Mouse (Mus musculus): Measurements from ENCODE around the gene Fut11. TPM values are rescaled to one million over a fixed set of nuclear protein-coding genes. Genes with fewer than 3 reads are reported as not detected.

Fut11 gene
- polyA plus RNA-seq, 1 experiment: 24.7 TPM

GRCm38 (mm10) chr14:20681742-20682141, 13.0 kb upstream of the Fut11 start:
- no peak for DNase-seq (ENCODE audit: low read depth)
- TF ChIP-seq CTCF (IDR thresholded peaks at IDR 0.05; ENCODE audit: borderline replicate concordance, extremely low read depth, insufficient read depth, insufficient read length): no peak
- no peak for TF ChIP-seq POLR2A (IDR thresholded peaks at IDR 0.05; ENCODE audit: borderline replicate concordance, extremely low read depth, insufficient read depth, insufficient read length, poor library complexity, severe bottlenecking)

DNA sequence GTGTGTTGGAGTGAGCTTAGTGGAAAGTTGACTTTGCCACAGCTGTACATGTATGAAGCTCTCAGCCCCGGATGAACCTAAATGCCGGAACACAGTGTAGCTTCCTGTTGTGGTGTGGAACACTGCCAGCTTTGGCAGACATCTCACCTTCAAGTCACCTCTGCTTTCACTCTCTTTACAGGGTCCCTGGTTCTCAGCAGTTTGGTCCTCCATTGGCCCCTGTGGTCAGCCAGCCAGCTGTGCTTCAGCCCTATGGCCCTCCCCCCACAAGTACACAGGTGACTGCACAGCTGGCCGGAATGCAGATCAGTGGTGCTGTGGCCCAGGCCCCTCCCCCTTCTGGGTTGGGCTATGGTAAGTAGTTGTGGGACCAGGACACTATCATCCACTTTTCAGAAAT, 12.3 kb upstream of the Fut11 start:
- DNase-seq (ENCODE audit: low read depth): no peak
- TF ChIP-seq CTCF (IDR thresholded peaks at IDR 0.05; ENCODE audit: borderline replicate concordance, extremely low read depth, insufficient read depth, insufficient read length) (no peak), POLR2A (IDR thresholded peaks at IDR 0.05; ENCODE audit: borderline replicate concordance, extremely low read depth, insufficient read depth, insufficient read length, poor library complexity, severe bottlenecking) (no peak)

GRCm38 (mm10) chr14:20686576-20686975, 8.2 kb upstream of the Fut11 start:
- no peak for DNase-seq (ENCODE audit: low read depth)
- TF ChIP-seq CTCF (IDR thresholded peaks at IDR 0.05; ENCODE audit: borderline replicate concordance, extremely low read depth, insufficient read depth, insufficient read length) (no peak), POLR2A (IDR thresholded peaks at IDR 0.05; ENCODE audit: borderline replicate concordance, extremely low read depth, insufficient read depth, insufficient read length, poor library complexity, severe bottlenecking) (no peak)

DNA sequence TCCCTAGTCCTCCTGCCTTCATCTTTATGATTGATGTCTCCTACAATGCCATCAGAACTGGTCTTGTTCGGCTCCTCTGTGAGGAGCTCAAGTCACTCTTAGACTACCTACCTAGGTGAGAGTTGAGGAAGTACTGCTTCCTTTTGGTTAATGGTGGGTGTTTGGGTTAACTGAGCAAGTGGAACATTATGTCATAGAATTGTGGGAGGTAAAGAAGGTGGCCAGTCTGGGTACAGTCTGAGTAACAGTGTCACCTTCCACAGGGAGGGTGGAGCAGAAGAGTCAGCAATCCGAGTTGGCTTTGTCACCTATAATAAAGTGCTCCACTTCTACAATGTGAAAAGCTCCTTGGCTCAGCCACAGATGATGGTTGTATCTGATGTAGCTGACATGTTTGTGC, 5.8 kb upstream of the Fut11 start:
- TF ChIP-seq POLR2A (IDR thresholded peaks at IDR 0.05; ENCODE audit: borderline replicate concordance, extremely low read depth, insufficient read depth, insufficient read length, poor library complexity, severe bottlenecking) (no peak), CTCF (IDR thresholded peaks at IDR 0.05; ENCODE audit: borderline replicate concordance, extremely low read depth, insufficient read depth, insufficient read length) (no peak)
- no peak for DNase-seq (ENCODE audit: low read depth)

GRCm38 (mm10) chr14:20691772-20692171, 3.0 kb upstream of the Fut11 start:
- DNase-seq (ENCODE audit: low read depth): no peak
- TF ChIP-seq POLR2A (IDR thresholded peaks at IDR 0.05; ENCODE audit: borderline replicate concordance, extremely low read depth, insufficient read depth, insufficient read length, poor library complexity, severe bottlenecking) (no peak), CTCF (IDR thresholded peaks at IDR 0.05; ENCODE audit: borderline replicate concordance, extremely low read depth, insufficient read depth, insufficient read length) (no peak)

- no peak for DNase-seq (ENCODE audit: low read depth)
- TF ChIP-seq CTCF (IDR thresholded peaks at IDR 0.05; ENCODE audit: borderline replicate concordance, extremely low read depth, insufficient read depth, insufficient read length) (no peak), POLR2A (IDR thresholded peaks at IDR 0.05; ENCODE audit: borderline replicate concordance, extremely low read depth, insufficient read depth, insufficient read length, poor library complexity, severe bottlenecking) (no peak)
Measured at GRCm38 (mm10) chr14:20693589-20694101, 1.1 kb upstream of the Fut11 start.

DNA sequence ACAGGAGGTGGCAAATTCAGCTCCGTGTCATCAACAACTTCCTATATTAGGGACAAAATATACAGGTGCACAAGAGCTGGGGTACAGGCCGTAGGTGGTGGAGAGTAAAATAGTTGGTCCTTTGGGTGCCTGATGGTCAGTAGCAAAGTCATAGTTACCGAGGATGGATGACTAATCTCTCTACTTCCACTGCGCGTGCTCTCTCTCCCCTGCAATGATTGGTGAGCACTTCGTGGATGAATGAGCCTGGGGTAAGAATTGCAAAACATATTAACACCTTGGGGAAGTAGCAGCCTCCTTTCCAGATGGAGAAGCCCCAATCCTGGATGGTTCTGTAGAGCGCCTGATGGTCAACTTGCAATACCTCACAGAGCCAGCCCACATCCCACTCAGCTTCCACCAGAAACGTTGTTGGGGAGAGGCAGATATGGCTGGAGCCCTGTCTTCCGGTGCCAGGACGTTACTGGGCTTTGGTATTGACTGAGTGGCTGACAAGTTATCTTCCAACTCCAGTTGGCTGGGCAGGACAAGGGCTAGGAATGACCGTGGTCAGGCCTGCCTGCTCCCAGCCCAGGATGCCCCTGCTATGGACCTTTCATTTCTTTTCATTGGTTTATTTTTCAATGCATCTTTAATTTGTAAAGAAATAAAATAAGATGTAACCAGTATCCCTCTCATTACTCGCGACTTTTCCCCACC, 434 bp upstream of the Fut11 start:
- TF ChIP-seq POLR2A (IDR thresholded peaks at IDR 0.05; ENCODE audit: borderline replicate concordance, extremely low read depth, insufficient read depth, insufficient read length, poor library complexity, severe bottlenecking) (no peak), CTCF (IDR thresholded peaks at IDR 0.05; ENCODE audit: borderline replicate concordance, extremely low read depth, insufficient read depth, insufficient read length) (no peak)
- peak; percentile 2 for DNase-seq (ENCODE audit: low read depth)

- TF ChIP-seq POLR2A (IDR thresholded peaks at IDR 0.05; ENCODE audit: borderline replicate concordance, extremely low read depth, insufficient read depth, insufficient read length, poor library complexity, severe bottlenecking): no peak
- TF ChIP-seq CTCF (IDR thresholded peaks at IDR 0.05; ENCODE audit: borderline replicate concordance, extremely low read depth, insufficient read depth, insufficient read length): no peak
- DNase-seq (ENCODE audit: low read depth): peak; percentile 19
Measured at GRCm38 (mm10) chr14:20695761-20696520, 1.2 kb downstream of the Fut11 start.

GRCm38 (mm10) chr14:20696986-20697385, 2.2 kb downstream of the Fut11 start:
- TF ChIP-seq CTCF (IDR thresholded peaks at IDR 0.05; ENCODE audit: borderline replicate concordance, extremely low read depth, insufficient read depth, insufficient read length) (peak; percentile 58; the same call in 1 of the 2 replicates), POLR2A (IDR thresholded peaks at IDR 0.05; ENCODE audit: borderline replicate concordance, extremely low read depth, insufficient read depth, insufficient read length, poor library complexity, severe bottlenecking) (no peak)
- DNase-seq (ENCODE audit: low read depth): peak; percentile 82

- TF ChIP-seq CTCF (IDR thresholded peaks at IDR 0.05; ENCODE audit: borderline replicate concordance, extremely low read depth, insufficient read depth, insufficient read length) (no peak), POLR2A (IDR thresholded peaks at IDR 0.05; ENCODE audit: borderline replicate concordance, extremely low read depth, insufficient read depth, insufficient read length, poor library complexity, severe bottlenecking) (no peak)
- no peak for DNase-seq (ENCODE audit: low read depth)
Measured at GRCm38 (mm10) chr14:20698515-20698914, 3.7 kb downstream of the Fut11 start.

GRCm38 (mm10) chr14:20700362-20700761, 5.6 kb downstream of the Fut11 start:
- DNase-seq (ENCODE audit: low read depth): no peak
- TF ChIP-seq POLR2A (IDR thresholded peaks at IDR 0.05; ENCODE audit: borderline replicate concordance, extremely low read depth, insufficient read depth, insufficient read length, poor library complexity, severe bottlenecking) (no peak), CTCF (IDR thresholded peaks at IDR 0.05; ENCODE audit: borderline replicate concordance, extremely low read depth, insufficient read depth, insufficient read length) (no peak)

All from brain, embryonic 14.5 days (tissue).